Mouse (Mus musculus) lung, adult 2 months (tissue): ENCODE results near the gene Kdelr3. TPM values are rescaled to one million over a fixed set of nuclear protein-coding genes. Genes with fewer than 3 reads are reported as not detected.

Experiments
- DNase-seq: peaks from one replicate; pipeline ENCODE4 v3.0.0; 2022
- H3K4me1 ChIP-seq: fragments of 200-500 bp; 2 replicates; pipeline ENCODE4 v1.6.1; 2011; ENCODE audit warnings: low read length; ENCODE audit not compliant: control insufficient read depth, insufficient read depth
- H3K4me3 ChIP-seq: fragments of 200-500 bp; replicated peaks from 2 replicates; pipeline ENCODE3; 2011; ENCODE audit warnings: low read depth, mild to moderate bottlenecking, control low read depth, low read length; ENCODE audit errors: extremely low read depth
- CTCF ChIP-seq: fragments of 200-500 bp; IDR thresholded peaks from 2 replicates; pipeline ENCODE4 v1.5.1; 2011; ENCODE audit warnings: mild to moderate bottlenecking, low read length, control low read depth; ENCODE audit not compliant: insufficient read depth
- POLR2A ChIP-seq: fragments of 200-500 bp; IDR thresholded peaks from 2 replicates; pipeline ENCODE4 v1.6.1; 2011; ENCODE audit warnings: low read depth, mild to moderate bottlenecking, control low read depth, low read length, borderline replicate concordance; ENCODE audit errors: extremely low read depth
- WGBS: fragments of 180-500 bp; shearing (Covaris S2); methylation state at CpG from one replicate; pipeline ENCODE4 v1.1.7; 2018; 5-methylcytosine and 5-hydroxymethylcytosine counted together
- polyA plus RNA-seq: library from polyadenylated mRNA; depleted of rRNA; stranded (reverse); fragments of >200 nt; gene quantifications from 2 replicates; pipeline ENCODE4 v1.2.3, GENCODE M21; 2012; rRNA removed

The Kdelr3 gene
- polyA plus RNA-seq, 1 experiment = 19.4 TPM

DNA sequence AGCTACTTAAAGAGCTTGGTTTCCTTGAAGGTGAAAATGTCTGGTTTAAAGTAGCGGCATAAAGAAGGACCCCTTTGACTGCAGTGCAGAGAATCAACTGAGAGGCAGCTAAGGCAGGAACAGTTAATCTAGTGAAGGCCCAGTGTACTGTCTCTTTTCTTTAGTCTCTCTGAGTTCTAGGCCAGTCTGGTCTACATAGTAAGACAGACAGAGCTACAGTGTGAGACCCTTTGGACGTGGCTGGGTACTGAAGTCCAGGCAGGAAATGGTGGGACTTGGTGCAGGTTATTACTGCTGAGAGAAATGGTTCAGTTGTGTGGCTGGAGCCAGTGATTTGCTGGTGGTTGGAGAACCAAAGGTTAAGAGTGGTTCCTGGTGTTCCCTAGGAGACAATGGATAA is 32.0 kb downstream of the Kdelr3 start:
- DNase-seq = no peak
- Histone ChIP-seq H3K4me1 (peaks cover 4% of the 10 kb centered on the region), H3K4me3 (no peak overlapping the region)
- TF ChIP-seq POLR2A = no peak
- no peak for TF ChIP-seq CTCF
- 92% methylated on average over 2 of the region's 2 CpGs for WGBS

DNA sequence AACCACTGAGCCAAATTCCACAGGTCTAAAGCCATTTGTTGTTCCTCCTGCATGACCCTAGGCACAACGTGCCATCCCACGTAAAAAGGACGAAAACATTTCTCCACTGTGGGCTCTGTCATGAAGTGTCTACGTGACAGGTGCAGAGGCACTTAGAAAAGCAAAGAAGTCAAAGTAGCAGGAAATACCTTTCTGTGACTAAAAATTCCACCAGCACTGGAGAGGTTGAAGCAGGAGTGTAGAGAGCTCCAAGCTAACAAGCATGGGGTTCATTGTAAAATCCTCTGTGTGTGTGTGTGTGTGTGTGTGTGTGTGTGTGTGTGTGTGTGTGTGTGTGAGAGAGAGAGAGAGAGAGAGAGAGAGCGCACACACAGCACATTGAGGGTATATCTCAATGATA is 36.4 kb downstream of the Kdelr3 start:
- WGBS = 67% methylated on average over 5 of the region's 5 CpGs
- Histone ChIP-seq H3K4me3 (no peak overlapping the region), H3K4me1 (no peaks in the 10 kb centered on the region)
- TF ChIP-seq POLR2A = no peak
- no peak for DNase-seq

DNA sequence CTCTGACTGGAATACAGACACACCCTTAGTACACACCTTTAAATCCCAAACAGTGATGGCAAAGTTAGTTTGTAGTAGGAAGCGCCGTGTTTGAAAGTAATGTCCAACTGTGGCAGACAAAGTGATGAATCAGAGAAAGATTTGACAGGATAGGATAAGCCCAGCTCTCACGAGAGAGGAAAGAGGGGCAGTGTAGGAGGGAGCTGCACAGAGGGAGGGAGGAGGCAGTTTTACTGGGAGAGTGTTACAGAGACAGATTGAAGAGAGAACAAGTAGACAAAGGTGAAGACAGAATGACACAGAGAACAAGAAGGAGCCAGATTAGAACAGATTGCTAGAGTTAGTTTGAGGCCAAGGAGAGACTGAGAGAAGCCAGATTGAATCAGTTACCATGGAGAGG is 43.4 kb downstream of the Kdelr3 start:
- no peak for TF ChIP-seq CTCF
- no peak for TF ChIP-seq POLR2A
- WGBS = 48% methylated on average over 3 of the region's 3 CpGs
- Histone ChIP-seq H3K4me3 (no peak overlapping the region), H3K4me1 (no peaks in the 10 kb centered on the region)
- no peak for DNase-seq

DNA sequence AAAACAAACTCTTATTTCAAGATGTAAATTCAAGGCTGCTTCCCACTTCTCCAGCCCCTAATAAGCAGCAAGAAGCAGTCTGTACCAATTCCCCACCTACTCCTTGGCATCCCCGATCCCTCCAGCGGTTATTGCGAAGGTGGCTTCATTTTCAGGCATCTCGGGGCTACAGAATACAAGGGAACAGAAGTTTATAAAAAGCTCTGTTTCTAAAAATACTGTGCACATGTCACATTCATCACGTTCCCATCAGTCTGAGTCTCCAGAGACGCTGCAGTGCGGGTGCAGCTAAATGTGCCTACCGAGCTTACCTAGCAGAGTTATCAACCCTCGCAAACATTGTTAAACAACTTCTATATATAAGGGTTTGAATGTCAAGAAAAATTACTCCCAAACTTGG is 46.2 kb downstream of the Kdelr3 start:
- Histone ChIP-seq H3K4me1 (no peaks in the 10 kb centered on the region), H3K4me3 (no peak overlapping the region)
- TF ChIP-seq CTCF (no peak), POLR2A (no peak)
- WGBS = 71% methylated on average over 9 of the region's 9 CpGs
- DNase-seq = no peak

DNA sequence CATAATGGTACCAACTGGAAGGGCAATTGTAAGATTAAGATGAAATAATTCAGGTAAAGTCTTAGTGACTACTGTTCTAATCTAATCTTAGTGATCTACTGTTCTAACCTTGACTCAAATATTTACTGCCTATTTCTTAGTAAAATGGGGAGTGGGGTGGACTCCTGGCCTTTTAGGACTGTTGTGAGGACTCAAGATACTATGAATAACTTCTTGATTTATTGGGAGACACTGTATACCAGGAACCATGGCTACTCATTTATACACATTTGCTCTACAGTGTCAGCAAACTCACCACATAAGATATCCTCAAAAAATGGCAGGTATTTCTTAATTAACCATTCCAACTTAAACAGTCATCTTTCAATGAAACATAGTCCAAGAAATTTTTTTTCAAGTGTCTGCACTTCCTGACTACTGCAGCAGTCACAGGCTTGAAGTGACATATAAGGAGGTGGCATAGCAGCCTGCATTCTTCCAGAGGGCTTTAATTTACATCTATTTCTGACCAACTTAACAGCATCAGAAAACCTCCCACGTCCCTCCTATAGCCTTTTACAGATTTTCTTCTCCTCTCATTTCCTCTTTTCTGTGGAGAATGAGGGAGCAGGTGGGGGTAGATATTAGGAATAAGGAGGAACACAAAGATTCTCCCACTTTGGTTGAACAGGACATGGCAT is 59.5 kb downstream of the Kdelr3 start:
- TF ChIP-seq POLR2A = no peak
- no peak for TF ChIP-seq CTCF

DNA sequence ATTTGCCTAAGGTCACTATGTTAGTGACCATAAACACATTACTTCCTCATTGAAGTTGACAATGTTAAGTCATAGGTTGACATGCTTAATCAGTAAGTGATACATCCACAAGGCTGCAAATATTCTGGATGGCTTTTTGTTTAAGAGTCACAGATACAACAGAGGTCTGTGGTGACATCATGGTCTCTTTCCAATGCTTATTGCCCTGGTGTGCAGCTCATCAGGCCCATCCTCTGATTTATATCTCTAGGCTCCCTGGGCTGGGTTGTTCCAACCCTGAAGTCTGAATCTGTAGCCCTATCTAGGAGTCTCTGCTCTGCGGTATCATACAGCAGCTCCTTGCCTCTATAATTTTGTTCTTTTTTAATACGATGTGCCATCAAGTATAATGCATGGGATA is 60.7 kb downstream of the Kdelr3 start:
- H3K4me1 ChIP-seq = no peaks in the 10 kb centered on the region
- WGBS = 96% methylated on average over 2 of the region's 2 CpGs
- no peak overlapping the region for H3K4me3 ChIP-seq
- DNase-seq = no peak
- TF ChIP-seq CTCF = no peak
- TF ChIP-seq POLR2A = no peak

More for the DNA sequence above, 59.5 kb downstream of the Kdelr3 start:
- 55% methylated on average over 1 of the region's 1 CpGs for WGBS
- DNase-seq = no peak
- Histone ChIP-seq H3K4me3 (no peak overlapping the region), H3K4me1 (no peaks in the 10 kb centered on the region)

Other genes with a start within 250 kb of the Kdelr3 start
- gene Baiap2l2, start 230.9 kb upstream of the Kdelr3 start, polyA plus RNA-seq = 2.1 and 2.6 TPM in 2 replicates
- 25.9 and 26.1 TPM in 2 replicates for gene Pla2g6, start 188.0 kb upstream of the Kdelr3 start, polyA plus RNA-seq
- gene Maff, start 169.8 kb upstream of the Kdelr3 start, polyA plus RNA-seq = 12.1 and 21.0 TPM in 2 replicates
- 269 and 331 TPM in 2 replicates for gene Tmem184b, start 112.8 kb upstream of the Kdelr3 start, polyA plus RNA-seq
- gene Csnk1e, start 60.8 kb upstream of the Kdelr3 start, polyA plus RNA-seq = 90.8 and 109 TPM in 2 replicates
- not detected in 2 replicates for gene Kcnj4, start 11.2 kb upstream of the Kdelr3 start, polyA plus RNA-seq
- 255 and 299 TPM in 2 replicates for gene Ddx17, start 30.3 kb downstream of the Kdelr3 start, polyA plus RNA-seq
- 0.10 and 0.12 TPM in 2 replicates for gene Dmc1, start 88.7 kb downstream of the Kdelr3 start, polyA plus RNA-seq
- 2.1 and 4.2 TPM in 2 replicates for gene Fam227a, start 142.5 kb downstream of the Kdelr3 start, polyA plus RNA-seq
- gene Cby1, start 142.8 kb downstream of the Kdelr3 start, polyA plus RNA-seq = 10.2 and 18.2 TPM in 2 replicates
- 21.3 and 31.9 TPM in 2 replicates for gene Tomm22, start 154.4 kb downstream of the Kdelr3 start, polyA plus RNA-seq
- gene Josd1, start 171.5 kb downstream of the Kdelr3 start, polyA plus RNA-seq = 16.3 and 22.2 TPM in 2 replicates
- 33.4 and 37.3 TPM in 2 replicates for gene Gtpbp1, start 174.4 kb downstream of the Kdelr3 start, polyA plus RNA-seq
- gene Sun2, start 226.1 kb downstream of the Kdelr3 start, polyA plus RNA-seq = 74.7 and 88.6 TPM in 2 replicates